Mouse (Mus musculus) granulocyte monocyte progenitor cell, adult 5-6 weeks (primary cell): ENCODE measurements around the gene Stard13. TPM values are rescaled to one million over a fixed set of nuclear protein-coding genes. Genes with fewer than 3 reads are reported as not detected.

Experiments
- ATAC-seq: replicated peaks from 2 replicates; pipeline ENCODE4 v1.8.0; 2016; ENCODE audit warnings: mild to moderate bottlenecking, moderate TSS enrichment, inconsistent platforms; ENCODE audit not compliant: poor library complexity, severe bottlenecking
- total RNA-seq, 2 experiments: library from RNA; stranded (forward) in 1 of 2; stranded (reverse) in 1 of 2; fragments of 200-712, 200-1000 nt in 1 of 2; fragments of >200 nt in 1 of 2; fragmentation: Nextera tagmentation in 1 of 2; gene quantifications; 2 replicates each; pipeline ENCODE4 v1.2.3; 2014 to 2017

Stard13 gene
- total RNA-seq, 2 experiments from 2014 or later = not detected

DNA sequence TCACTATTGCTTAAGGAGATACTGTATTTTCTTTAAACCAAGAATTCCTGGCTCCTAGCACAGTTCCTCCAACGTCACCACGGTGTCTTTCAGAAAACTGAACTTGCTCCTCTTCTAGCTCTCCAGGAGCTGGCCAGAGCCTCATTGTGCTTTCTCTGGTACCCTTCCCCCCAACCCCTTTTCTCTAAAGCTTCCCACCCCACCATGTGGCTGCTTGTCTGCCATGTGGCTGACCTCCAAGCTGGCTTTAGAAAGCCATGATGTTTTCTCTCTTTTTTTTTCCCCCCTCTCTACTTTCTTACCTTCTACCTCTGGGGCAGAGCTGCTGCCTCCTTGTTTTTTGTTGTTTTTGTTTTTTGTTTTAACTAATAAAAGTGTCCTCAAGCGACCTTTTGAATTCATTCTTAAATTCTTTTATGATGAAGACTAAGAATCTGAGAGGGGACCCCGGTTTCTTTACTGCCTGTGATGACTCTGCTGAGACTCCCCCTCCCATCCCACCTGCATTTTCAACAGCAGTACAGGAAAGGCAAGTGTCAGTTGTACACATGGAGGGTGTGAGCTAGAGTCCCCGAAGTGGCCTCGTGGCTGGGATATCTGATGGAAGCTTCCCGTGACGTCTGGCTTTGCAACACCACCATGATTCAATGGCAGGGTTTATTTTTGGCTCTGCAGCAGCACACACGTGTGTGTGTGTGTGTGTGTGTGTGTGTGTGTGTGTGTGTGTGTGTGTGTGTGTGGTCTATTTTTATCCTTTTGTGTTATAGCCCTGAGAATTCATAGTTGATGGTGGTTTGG lies 198.7 kb downstream of the Stard13 start:
- no peak for ATAC-seq

DNA sequence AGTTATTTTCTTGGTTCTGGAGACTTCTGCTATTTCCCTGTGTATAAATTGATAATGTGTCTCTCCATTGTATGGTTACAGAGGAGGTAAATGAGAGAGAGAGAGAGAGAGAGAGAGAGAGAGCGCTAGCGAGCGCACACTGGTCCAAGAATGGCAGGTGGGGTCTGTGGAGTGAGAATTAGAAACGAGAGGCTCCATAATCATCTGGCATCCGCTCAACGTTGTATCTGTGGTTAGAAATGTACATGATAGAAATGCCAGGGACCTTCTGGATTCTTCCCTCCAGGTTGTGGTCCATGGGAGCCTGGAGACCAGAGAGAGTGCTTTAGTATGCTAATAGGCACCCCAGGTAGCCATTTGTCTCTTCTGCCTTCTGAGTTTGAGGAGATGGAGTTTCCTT lies 204.7 kb downstream of the Stard13 start:
- ATAC-seq = no peak

GRCm38 (mm10) chr5:151027171-151027570 lies 206.5 kb downstream of the Stard13 start:
- no peak for ATAC-seq

DNA sequence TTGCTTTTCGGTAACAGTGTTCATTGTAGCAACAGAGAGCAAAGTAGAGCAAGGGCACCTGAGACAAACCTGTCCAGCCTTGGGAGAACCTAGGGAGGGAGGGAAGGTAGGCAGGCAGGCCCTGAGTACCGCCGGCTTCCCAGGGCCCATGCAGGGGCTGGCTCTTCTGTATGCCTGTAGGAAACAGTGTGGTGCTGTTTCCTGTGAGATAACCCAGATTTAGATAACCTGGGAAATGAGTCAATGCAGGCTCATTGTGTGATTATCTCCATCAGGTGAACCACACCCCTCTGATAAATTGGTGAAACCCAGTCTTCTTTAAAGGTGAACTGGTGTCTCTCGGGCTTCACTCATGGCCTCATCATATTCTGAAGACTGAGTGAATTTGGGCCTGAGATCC lies 207.6 kb downstream of the Stard13 start:
- ATAC-seq = no peak

DNA sequence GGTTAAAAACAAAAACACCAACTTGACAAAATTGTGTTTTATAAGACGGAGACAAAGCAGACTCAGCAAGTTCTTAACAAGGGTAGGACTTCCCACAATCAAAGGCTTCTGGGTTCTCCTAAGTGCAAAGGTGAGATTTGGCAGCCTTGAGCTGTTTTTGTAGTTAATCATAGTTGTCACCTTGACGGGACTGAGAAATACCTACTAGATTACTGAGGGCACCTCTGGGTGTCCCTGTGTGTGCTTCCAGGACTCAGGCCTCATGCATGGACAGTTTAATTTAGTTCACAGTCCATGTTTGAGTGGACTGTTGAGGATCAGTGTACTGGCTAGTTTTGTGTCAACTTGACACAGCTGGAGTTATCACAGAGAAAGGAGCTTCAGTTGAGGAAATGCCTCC lies 209.2 kb downstream of the Stard13 start:
- ATAC-seq = no peak

DNA sequence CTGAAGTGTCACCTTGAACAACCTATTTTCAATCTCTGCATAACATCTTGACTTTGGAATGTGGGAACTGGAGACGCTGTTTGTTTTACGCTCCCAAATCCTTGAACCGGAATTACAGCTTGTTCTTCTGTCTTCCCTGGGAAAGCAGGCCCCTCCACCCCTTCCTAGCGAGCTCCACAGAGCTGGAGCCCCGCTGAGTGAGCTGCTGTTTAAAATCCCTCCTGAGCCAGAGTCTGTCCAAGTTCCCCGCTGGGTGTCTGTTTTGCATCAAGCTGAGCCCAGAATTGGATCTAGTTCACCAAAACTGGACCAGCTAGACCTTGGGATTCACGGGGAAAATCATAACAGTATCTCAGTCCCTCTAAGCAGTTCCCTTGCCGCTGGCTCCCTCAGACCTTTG lies 210.2 kb downstream of the Stard13 start:
- no peak for ATAC-seq

DNA sequence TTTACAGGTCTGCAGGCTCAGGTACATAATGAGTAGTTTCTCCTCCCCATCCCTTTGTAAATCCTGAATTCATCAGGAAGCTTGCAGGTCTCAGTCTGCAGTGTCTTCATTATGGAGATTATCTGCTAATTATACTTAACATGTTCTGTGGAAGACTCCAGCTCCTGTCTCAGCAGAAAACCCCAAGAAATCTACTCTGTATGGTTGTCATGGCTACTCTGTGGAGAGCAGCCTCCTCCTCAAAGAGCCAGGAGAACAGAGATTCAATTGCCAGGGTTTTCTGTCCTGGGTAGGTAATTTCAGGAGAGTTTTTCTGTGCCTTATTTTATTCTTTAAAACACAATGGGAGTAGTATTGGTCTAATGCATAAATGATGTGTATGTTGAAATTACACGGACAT lies 210.7 kb downstream of the Stard13 start:
- ATAC-seq = no peak

GRCm38 (mm10) chr5:151022026-151022425 lies 211.6 kb downstream of the Stard13 start:
- no peak for ATAC-seq

DNA sequence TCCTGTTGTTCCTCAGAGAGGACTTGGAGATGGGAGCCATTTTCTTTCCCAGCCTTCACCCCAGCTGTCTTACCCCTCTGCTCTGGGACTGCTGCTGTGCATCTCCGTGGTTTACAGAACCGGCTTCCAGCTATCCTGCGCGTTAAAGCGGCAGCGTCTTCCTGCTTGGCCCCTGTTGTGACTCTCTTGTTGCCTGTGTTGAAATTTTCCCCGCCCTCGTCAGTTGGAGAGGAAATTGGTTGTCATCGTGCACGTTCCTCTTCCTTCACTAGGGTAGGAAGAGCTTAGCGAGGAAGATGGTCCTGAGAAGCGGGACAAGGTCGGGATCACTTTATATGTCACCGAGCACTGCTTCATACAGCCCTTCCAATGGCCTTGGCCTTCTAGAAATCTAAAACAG lies 212.8 kb downstream of the Stard13 start:
- ATAC-seq = peak; percentile 33

DNA sequence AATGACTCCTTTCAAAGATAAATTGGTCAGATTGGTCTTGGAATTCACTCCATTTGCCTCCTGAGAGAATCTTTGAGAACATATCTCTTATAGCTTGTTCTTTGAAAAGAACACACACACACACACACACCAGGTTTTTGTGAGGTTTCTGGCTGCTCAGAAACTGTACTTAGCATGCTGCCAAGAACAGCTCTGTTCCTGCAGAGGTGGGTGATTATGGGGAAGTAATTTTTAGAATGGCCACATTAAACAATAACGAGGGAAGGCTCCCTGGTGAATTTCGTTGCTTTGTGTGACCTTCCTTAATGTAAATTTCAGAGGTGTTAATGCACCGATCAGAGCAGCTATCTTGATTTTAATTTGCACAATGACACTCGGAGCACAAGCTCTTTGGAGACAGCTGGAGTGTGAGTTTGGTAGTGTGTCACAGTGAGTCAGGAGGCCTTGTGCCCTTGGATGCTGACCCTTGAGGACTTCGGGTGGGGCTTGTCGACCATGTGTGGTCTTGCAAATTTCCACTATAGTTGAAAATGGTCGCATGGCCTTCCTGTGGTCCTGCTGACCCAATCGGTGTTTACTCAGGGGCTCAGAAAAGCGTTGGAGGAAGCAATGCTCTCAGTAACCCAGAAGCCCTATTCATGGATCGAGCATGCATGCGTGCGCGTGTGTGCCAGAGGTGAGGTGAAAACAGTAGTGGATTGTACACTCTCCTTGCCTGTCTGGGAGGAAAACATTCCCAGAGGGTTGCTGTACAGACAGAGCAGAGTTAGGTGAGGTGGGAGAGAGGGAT lies 213.4 kb downstream of the Stard13 start:
- ATAC-seq = 0 out of 2 replicates have a peak, but pooled peaks have one; percentile 9

- no peak for ATAC-seq
These were observed 214.7 kb downstream of the Stard13 start for GRCm38 (mm10) chr5:151018959-151019358.

DNA sequence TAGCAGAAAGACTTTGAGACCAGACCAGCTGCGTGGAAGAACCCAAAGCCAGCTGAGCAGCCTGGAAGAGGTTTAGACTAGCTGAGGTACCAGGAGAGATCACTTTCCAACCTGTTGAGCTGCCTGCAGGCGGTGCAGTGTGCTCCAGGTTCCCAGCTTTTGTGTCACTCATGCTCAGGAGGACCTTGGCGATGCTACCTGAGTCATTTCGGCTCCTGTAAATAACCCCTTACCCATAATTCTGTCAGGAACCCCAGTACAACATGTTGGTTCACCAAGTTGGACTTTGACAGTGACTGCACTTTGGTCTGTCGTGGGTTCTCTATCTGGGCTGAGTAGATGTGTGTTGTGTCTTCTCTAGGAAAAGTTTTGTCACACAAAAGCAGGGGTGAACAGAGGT lies 215.2 kb downstream of the Stard13 start:
- ATAC-seq = no peak

DNA sequence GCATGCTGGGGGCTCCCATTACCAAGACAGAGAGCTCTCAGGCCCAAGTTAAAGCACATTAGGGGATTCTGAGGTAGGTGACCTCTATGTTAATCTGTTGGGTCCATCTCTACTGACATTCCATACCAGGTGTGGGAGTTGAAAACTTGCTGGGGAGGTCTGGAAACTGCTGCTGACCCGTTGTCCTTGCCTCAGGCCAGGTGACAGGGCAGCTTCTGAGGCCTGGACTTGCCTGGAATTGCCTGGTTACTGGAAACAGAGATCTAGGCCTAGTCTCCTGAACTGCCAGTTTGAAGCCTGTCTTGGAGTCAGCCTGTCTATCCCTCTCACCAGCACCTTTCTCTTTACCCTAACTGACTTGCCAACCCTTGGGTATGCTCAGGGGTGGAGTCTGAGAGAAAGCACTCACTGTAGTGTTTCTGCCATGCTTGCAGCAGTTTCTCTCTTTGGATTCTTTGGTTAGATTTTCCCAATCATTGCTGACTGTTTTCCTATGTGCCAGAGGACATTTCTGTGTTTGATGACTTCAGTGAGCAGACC lies 229.3 kb downstream of the Stard13 start:
- ATAC-seq = no peak

DNA sequence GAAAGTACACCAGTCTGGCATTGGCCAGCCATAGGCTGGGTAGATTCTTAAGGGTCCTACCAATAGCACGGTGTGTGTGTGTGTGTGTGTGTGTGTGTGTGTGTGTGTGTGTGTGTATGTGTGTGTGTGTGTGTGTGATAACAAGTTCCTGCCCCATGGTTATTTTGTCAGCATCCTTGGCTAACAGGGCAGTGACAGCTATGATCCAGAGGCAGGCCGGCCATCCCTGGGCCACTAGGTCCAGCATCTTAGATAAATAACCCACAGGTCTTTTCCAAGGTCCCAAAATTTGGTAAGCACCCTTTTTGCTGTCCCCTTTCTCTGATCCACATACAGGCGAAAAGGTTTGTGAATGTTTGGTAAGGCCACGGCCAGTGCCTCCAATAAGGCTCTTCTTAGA lies 231.6 kb downstream of the Stard13 start:
- ATAC-seq = no peak

- no peak for ATAC-seq
These were observed 232.5 kb downstream of the Stard13 start for GRCm38 (mm10) chr5:151001111-151001510.

DNA sequence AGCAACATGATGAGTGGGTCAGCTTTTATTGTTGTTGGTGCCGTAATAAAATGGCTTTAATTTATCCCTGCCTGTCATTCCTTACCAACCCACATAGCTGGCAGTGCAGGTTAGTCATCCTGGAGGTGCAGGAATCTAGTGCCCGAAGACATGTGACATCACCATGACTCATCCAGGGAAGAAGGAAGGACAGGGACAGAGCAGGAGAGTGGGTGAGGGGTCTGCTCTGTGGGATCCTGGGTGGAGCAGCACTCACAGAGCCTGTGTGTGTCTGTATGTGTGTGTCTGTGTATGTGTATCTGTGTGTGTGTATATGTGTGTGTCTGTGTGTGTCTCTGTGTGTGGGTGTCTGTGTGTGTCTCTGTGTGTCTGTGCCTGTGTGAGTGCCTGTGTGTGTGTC lies 237.1 kb downstream of the Stard13 start:
- no peak for ATAC-seq

- ATAC-seq = no peak
These were observed 239.5 kb downstream of the Stard13 start for GRCm38 (mm10) chr5:150994096-150994495.
